Mouse (Mus musculus): Measurements from ENCODE around the gene Map3k10. TPM values are rescaled to one million over a fixed set of nuclear protein-coding genes. Genes with fewer than 3 reads are reported as not detected.

The Map3k10 gene
- polyA plus RNA-seq (2014; fragmentation: Nextera tagmentation; extraction: Ambion mirVana): 6.9 and 7.3 TPM in 2 replicates

GRCm38 (mm10) chr7:27674522-27675221 lies at the start of gene Map3k10:
Map3k10 (minus strand) TSS chr7:27674598.
- Histone ChIP-seq H3K9ac (peak within 1 kb of the TSS; percentile 76), H3K27ac (ENCODE audit: low read depth) (peak within 1 kb of the TSS; percentile 91), H3K9me3 (ENCODE audit: low read depth, low read length) (no peaks in the 10 kb centered on the region), H3K4me2 (peak within 1 kb of the TSS; percentile 99), H3K36me3 (ENCODE audit: insufficient read depth) (0 out of 2 replicates have a peak, but pooled peaks cover 8% of the 10 kb centered on the region), H3K4me1 (ENCODE audit: insufficient read depth) (peaks cover 12% of the 10 kb centered on the region; the same call in 1 of the 2 replicates), H3K27me3 (ENCODE audit: insufficient read depth, low read length) (no peaks in the 10 kb centered on the region), H3K4me3 (ENCODE audit: low read depth, low read length) (peak within 1 kb of the TSS; percentile 87)
- TF ChIP-seq CTCF (IDR thresholded peaks at IDR 0.05; ENCODE audit: low read depth): no peak
- under 1% methylated on average over 31 of the region's 31 CpGs for WGBS
- ATAC-seq (ENCODE audit: insufficient read depth): peak; percentile 99
- DNase-seq: peak; percentile 97

GRCm38 (mm10) chr7:27721951-27722350 lies 47.6 kb upstream of the Map3k10 start:
- Histone ChIP-seq H3K9me3 (ENCODE audit: low read depth, low read length) (no peaks in the 10 kb centered on the region), H3K4me2 (no peak overlapping the region), H3K27ac (ENCODE audit: low read depth) (no peak overlapping the region), H3K4me1 (ENCODE audit: insufficient read depth) (no peaks in the 10 kb centered on the region), H3K4me3 (ENCODE audit: low read depth, low read length) (no peak overlapping the region), H3K27me3 (ENCODE audit: insufficient read depth, low read length) (no peaks in the 10 kb centered on the region), H3K36me3 (ENCODE audit: insufficient read depth) (no peaks in the 10 kb centered on the region), H3K9ac (no peak overlapping the region)
- ATAC-seq (ENCODE audit: insufficient read depth) (no peak), DNase-seq (no peak)
- WGBS: 89% methylated on average over 8 of the region's 8 CpGs
- TF ChIP-seq CTCF (IDR thresholded peaks at IDR 0.05; ENCODE audit: low read depth): no peak

GRCm38 (mm10) chr7:27710402-27710801 lies 36.0 kb upstream of the Map3k10 start:
- H3K27ac ChIP-seq (ENCODE audit: low read depth): no peak overlapping the region
- WGBS: 82% methylated on average over 7 of the region's 7 CpGs
- H3K9ac ChIP-seq: no peak overlapping the region
- DNase-seq (no peak), ATAC-seq (ENCODE audit: insufficient read depth) (no peak)
- no peak for TF ChIP-seq CTCF (IDR thresholded peaks at IDR 0.05; ENCODE audit: low read depth)
- no peaks in the 10 kb centered on the region for H3K36me3 ChIP-seq (ENCODE audit: insufficient read depth)
- no peaks in the 10 kb centered on the region; the same call in 1 of the 2 replicates for H3K9me3 ChIP-seq (ENCODE audit: low read depth, low read length)
- H3K4me2 ChIP-seq: no peak overlapping the region
- no peaks in the 10 kb centered on the region for H3K4me1 ChIP-seq (ENCODE audit: insufficient read depth)
- no peak overlapping the region for H3K4me3 ChIP-seq (ENCODE audit: low read depth, low read length)
- H3K27me3 ChIP-seq (ENCODE audit: insufficient read depth, low read length): no peaks in the 10 kb centered on the region

GRCm38 (mm10) chr7:27696711-27697110 lies 22.3 kb upstream of the Map3k10 start:
- no peak for TF ChIP-seq CTCF (IDR thresholded peaks at IDR 0.05; ENCODE audit: low read depth)
- DNase-seq (no peak), ATAC-seq (ENCODE audit: insufficient read depth) (no peak)
- no peak overlapping the region for H3K27ac ChIP-seq (ENCODE audit: low read depth)
- H3K27me3 ChIP-seq (ENCODE audit: insufficient read depth, low read length): no peaks in the 10 kb centered on the region
- no peak overlapping the region for H3K4me2 ChIP-seq
- H3K9ac ChIP-seq: no peak overlapping the region
- H3K4me1 ChIP-seq (ENCODE audit: insufficient read depth): no peaks in the 10 kb centered on the region
- WGBS: 40% methylated on average over 3 of the region's 3 CpGs
- H3K36me3 ChIP-seq (ENCODE audit: insufficient read depth): no peaks in the 10 kb centered on the region
- no peak overlapping the region for H3K4me3 ChIP-seq (ENCODE audit: low read depth, low read length)
- H3K9me3 ChIP-seq (ENCODE audit: low read depth, low read length): no peaks in the 10 kb centered on the region

GRCm38 (mm10) chr7:27691076-27691475 lies 16.7 kb upstream of the Map3k10 start:
- DNase-seq: peak; percentile 61
- H3K4me1 ChIP-seq (ENCODE audit: insufficient read depth): no peaks in the 10 kb centered on the region

GRCm38 (mm10) chr7:27688815-27689612 lies 14.6 kb upstream of the Map3k10 start, which contains the start of gene Zfp607b:
Zfp607b (plus strand) TSS chr7:27689340.
- Histone ChIP-seq H3K36me3 (ENCODE audit: insufficient read depth) (no peaks in the 10 kb centered on the region), H3K9ac (peak within 1 kb of the TSS; percentile 51), H3K4me1 (ENCODE audit: insufficient read depth) (no peaks in the 10 kb centered on the region), H3K4me2 (peak within 1 kb of the TSS; percentile 65), H3K4me3 (ENCODE audit: low read depth, low read length) (peak within 1 kb of the TSS; percentile 36), H3K27ac (ENCODE audit: low read depth) (peak within 1 kb of the TSS; percentile 19; the same call in 1 of the 2 replicates), H3K27me3 (ENCODE audit: insufficient read depth, low read length) (no peaks in the 10 kb centered on the region), H3K9me3 (ENCODE audit: low read depth, low read length) (no peaks in the 10 kb centered on the region)
- TF ChIP-seq CTCF (IDR thresholded peaks at IDR 0.05; ENCODE audit: low read depth): no peak
- ATAC-seq (ENCODE audit: insufficient read depth) (peak; percentile 99), DNase-seq (peak; percentile 96)
- under 1% methylated on average over 19 of the region's 19 CpGs for WGBS

More at GRCm38 (mm10) chr7:27691076-27691475, 16.7 kb upstream of the Map3k10 start:
- no peak for ATAC-seq (ENCODE audit: insufficient read depth)
- Histone ChIP-seq H3K4me2 (no peak overlapping the region), H3K27ac (ENCODE audit: low read depth) (no peak overlapping the region), H3K9ac (no peak overlapping the region), H3K9me3 (ENCODE audit: low read depth, low read length) (no peaks in the 10 kb centered on the region), H3K4me3 (ENCODE audit: low read depth, low read length) (no peak overlapping the region), H3K36me3 (ENCODE audit: insufficient read depth) (no peaks in the 10 kb centered on the region), H3K27me3 (ENCODE audit: insufficient read depth, low read length) (no peaks in the 10 kb centered on the region)
- WGBS: 36% methylated on average over 5 of the region's 5 CpGs
- TF ChIP-seq CTCF (IDR thresholded peaks at IDR 0.05; ENCODE audit: low read depth): peak; percentile 71
